Mouse (Mus musculus): ENCODE data around the gene Acat2. TPM values are rescaled to one million over a fixed set of nuclear protein-coding genes. Genes with fewer than 3 reads are reported as not detected.

Gene Acat2
- polyA plus RNA-seq (2017; shearing (Covaris generic)), result 36.6 TPM

DNA sequence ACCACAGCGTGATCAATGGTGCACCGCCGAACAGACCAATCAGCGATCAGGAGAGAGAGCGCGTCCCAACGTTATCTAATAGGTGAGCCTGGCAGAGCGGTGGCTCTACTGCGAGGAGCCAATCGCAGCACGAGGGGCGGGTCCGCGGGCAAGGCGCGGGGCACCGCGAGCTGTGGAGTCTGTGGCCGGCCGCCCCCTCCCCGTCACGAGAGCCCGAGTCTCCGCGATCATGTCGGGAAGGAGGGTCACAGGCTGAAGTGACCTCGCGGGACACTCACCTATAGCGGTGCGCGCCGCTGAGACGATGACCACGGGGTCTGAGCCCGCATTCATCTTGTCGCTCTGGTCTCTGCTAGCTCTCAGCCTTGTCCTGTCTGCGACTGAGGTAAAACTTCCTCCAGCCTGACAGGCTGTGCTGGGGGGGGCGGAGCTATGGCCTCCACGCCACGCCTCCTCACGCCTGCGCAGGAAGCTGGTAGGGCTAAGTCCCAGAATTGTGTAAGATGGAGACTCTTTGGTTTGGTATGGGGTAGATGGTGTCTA lies at the start of gene Acat2:
Gene Acat2 (minus strand): TSS at position 417 of the 543 bp plus-strand sequence.

GRCm38 (mm10) chr17:13006546-13006945 lies 46.0 kb upstream of the Acat2 start, which contains the start of gene Sod2:
Gene Sod2 (plus strand): TSS chr17:13006846.

DNA sequence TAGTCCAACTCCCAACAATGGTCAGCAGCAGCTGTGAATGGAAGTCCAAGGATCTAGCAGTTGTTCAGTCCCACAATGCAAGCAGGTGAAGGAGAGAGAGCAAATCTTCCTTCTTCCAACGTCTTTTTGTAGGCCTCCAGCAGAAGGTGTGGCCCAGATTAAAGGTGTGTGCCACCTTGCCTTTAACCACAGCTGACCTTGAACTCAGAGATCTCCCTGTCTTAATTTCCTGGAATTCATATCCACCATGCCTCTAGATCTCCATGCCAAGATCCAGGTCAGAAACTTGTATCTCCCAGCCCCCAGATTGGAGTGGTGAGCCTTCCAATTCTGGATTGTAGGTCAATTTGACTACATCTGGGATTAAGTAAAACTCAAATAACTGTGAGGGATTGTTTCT lies 33.5 kb upstream of the Acat2 start, which contains the start of gene Wtap:
Gene Wtap (minus strand): TSS at position 101 of the 400 bp plus-strand sequence.

GRCm38 (mm10) chr17:12940151-12940805 lies 20.3 kb downstream of the Acat2 start, which contains the start of gene Acat3:
Gene Acat3 (minus strand): TSS chr17:12940600.

GRCm38 (mm10) chr17:12915881-12916583 lies 44.5 kb downstream of the Acat2 start, which contains the start of gene Mrpl18:
Gene Mrpl18 (minus strand): TSS chr17:12916345.

GRCm38 (mm10) chr17:12915488-12915880 lies 45.1 kb downstream of the Acat2 start, which contains the start of gene Tcp1:
Gene Tcp1 (plus strand): TSS chr17:12915701.

DNA sequence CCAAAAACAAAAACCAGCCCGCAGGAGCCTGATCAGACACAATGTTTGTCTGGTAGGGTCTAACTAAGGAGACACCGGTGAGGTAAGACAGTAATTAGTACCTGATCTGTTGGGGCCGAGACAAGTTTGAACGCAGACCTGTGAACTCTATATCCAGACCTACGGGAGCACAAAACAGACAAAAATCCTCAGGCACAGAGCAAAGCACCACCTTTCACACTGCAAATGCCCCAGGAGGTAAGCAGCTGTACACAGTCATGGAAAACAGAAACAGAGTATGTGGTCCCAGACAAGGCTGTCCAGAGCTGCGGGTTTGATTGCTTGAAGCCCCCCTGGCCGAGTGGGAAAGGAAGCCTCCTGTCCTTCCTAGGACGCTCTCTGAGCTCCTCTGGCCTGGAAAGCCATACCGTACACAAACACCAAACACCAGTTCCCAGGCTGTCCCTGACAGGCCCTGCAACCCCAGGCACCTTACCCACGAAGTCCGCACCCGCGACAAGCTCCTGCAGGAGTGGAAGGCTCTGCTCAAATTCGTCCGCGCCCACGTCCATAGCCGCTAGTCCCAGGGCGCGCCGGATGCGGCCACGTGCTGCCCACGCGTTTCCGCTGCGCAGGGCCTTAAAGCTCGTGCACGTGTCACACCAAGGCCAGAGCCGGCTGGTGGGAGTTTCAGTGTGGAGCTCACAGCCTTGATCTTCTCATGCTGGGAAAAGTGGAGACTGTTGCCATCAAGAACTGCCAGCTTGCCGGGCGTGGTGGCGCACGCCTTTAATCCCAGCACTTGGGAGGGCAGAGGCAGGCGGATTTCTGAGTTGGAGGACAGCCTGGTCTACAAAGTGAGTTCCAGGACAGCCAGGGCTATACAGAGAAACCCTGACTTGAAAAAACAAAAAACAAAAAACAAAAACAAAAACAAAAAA lies 50.9 kb downstream of the Acat2 start, which contains the start of gene Pnldc1:
Gene Pnldc1 (minus strand): TSS at position 870 of the 920 bp plus-strand sequence.

Other genes starting within 250 kb of the Acat2 start
- 44.3 TPM for gene Igf2r, start 191.1 kb downstream of the Acat2 start, polyA plus RNA-seq (2017; shearing (Covaris generic))
- not detected for gene Mas1, start 92.6 kb downstream of the Acat2 start, polyA plus RNA-seq (2017; shearing (Covaris generic))
- not detected for gene Mrgprh, start 84.7 kb downstream of the Acat2 start, polyA plus RNA-seq (2017; shearing (Covaris generic))
- gene Pnldc1, start 50.5 kb downstream of the Acat2 start, polyA plus RNA-seq (2017; shearing (Covaris generic)), result 2.1 TPM
- 218 TPM for gene Tcp1, start 45.0 kb downstream of the Acat2 start, polyA plus RNA-seq (2017; shearing (Covaris generic))
- gene Mrpl18, start 44.4 kb downstream of the Acat2 start, polyA plus RNA-seq (2017; shearing (Covaris generic)), result 54.3 TPM
- gene Acat3, start 20.1 kb downstream of the Acat2 start, polyA plus RNA-seq (2017; shearing (Covaris generic)), result 2.1 TPM
- 83.1 TPM for gene Wtap, start 33.4 kb upstream of the Acat2 start, polyA plus RNA-seq (2017; shearing (Covaris generic))
- gene Sod2, start 46.1 kb upstream of the Acat2 start, polyA plus RNA-seq (2017; shearing (Covaris generic)), result 101 TPM
- not detected for gene Gpr31b, start 91.5 kb upstream of the Acat2 start, polyA plus RNA-seq (2017; shearing (Covaris generic))
- not detected for gene Tcp10b, start 100.4 kb upstream of the Acat2 start, polyA plus RNA-seq (2017; shearing (Covaris generic))
- gene Unc93a, start 171.1 kb upstream of the Acat2 start, polyA plus RNA-seq (2017; shearing (Covaris generic)), result 0.18 TPM

Measured in effector memory CD4-positive, alpha-beta T cell, adult 7 months (primary cell).